ENCODE assay signal across 9 mouse cellular contexts in the genomic region with DNA sequence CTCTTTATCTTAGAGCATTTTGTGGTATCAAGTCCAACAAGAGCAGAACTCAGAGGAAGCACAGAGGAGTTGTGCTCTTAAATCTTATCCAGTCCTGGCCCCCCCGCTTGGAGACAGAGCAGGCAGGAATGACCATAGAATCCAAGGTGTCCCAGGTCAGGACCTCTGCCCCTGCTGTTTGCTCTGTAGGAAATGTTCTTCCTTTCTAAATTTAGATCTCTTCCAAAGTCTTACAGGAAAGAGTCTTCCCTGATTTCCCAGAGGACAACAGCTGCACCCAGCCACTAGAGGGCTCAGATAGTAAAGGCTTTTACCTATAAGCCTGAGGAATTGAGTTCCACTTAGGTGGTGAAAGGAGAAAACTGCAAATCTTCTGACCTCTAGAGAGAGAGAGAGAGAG. TPM values are rescaled to one million over a fixed set of nuclear protein-coding genes. Genes with fewer than 3 reads are reported as not detected.
DNase-seq lines count a peak whose midpoint lies in the region; TF ChIP-seq lines count a peak whose summit lies in the region.
"Had no signal": no experiment of that assay in that cellular context is flagged by ENCODE, and none has a peak within 500 bp of the region (broad histone marks: within the 10 kb centered on the region; RNA-seq: fewer than 3 reads in every experiment).

No protein-coding gene starts in this region.

- no peak overlapping the region for H3K4me3 ChIP-seq in gastrocnemius, adult 2 months
- H3K4me3 ChIP-seq: limb, embryonic 12.5 days had no signal

- DNase-seq in gastrocnemius, adult 2 months, result peak; percentile 33
- no peak for DNase-seq in gastrocnemius, adult 8-10 months (ENCODE audit: low spot score in 2 of 2)
- peak; percentile 42 for DNase-seq in right cerebral cortex, adult 18-20 months
- DNase-seq in right cerebral cortex, postnatal 36 days (ENCODE audit: low spot score in 2 of 2), result no peak
- peak; percentile 31 for DNase-seq in heart, postnatal 4 days
- DNase-seq in testis, postnatal 10 days (ENCODE audit: low spot score), result peak; percentile 47
- no peak for DNase-seq in neural tube, embryonic 10.5 days (ENCODE audit: extremely low spot score, low spot score)
- DNase-seq in ovary, adult 18-20 months (ENCODE audit: low spot score), result no peak

- peak overlapping the region; percentile 35; the same call in 1 of the 2 replicates for H3K27ac ChIP-seq in gastrocnemius, adult 2 months
- H3K27ac ChIP-seq: limb, embryonic 12.5 days had no signal

- intact Hi-C loops in gastrocnemius, adult 2 months (cut with DNase I), result loop anchor here (10.0 kb wide), 2 partner anchors 325 to 425 kb away; a partner anchor contains a TSS

- peak; percentile 60 for TF ChIP-seq CTCF in gastrocnemius, adult 2 months (IDR thresholded peaks at IDR 0.05)

RNA-seq across cellular contexts. Expression of a gene that starts 21.7 kb away (rescaled TPM):
- 1 to 10 TPM; 4.0 to 4.6 TPM for total RNA-seq in gastrocnemius, adult 2 months (2021)
- total RNA-seq in gastrocnemius, adult 8-10 months (2022), result 1 to 10 TPM; 2.0 to 4.6 (median 4.4) TPM
- total RNA-seq in heart, postnatal 4 days (2021), result 1 to 10 TPM; 5.0 to 5.4 TPM

RNA-seq across cellular contexts. Expression of a gene that starts 35.1 kb away (rescaled TPM):
- total RNA-seq in gastrocnemius, adult 2 months (2021), result under 1 TPM; 0.98 to 0.99 TPM
- 1 to 10 TPM in 2 of 4 experiments, under 1 TPM in 2; 0.21 to 1.2 (median 0.68) TPM for total RNA-seq in gastrocnemius, adult 8-10 months (2022)
- total RNA-seq in heart, postnatal 4 days (2021), result 1 to 10 TPM; 1.7 to 2.9 TPM

RNA-seq across cellular contexts. Expression of a gene that starts 35.1 kb away (rescaled TPM):
- 10 to 100 TPM; 26.1 to 28.3 TPM for total RNA-seq in gastrocnemius, adult 2 months (2021)
- total RNA-seq in gastrocnemius, adult 8-10 months (2022), result 10 to 100 TPM; 21.5 to 29.2 (median 25.0) TPM
- total RNA-seq in heart, postnatal 4 days (2021), result 10 to 100 TPM; 40.9 to 41.0 TPM

RNA-seq across cellular contexts. Expression of a gene that starts 54.6 kb away (rescaled TPM):
- not detected for total RNA-seq in gastrocnemius, adult 2 months (2021)
- under 1 TPM in 1 of 4 experiments, not detected in 3; 0.47 TPM for total RNA-seq in gastrocnemius, adult 8-10 months (2022)
- total RNA-seq in heart, postnatal 4 days (2021), result 1 to 10 TPM; 2.8 to 4.6 TPM

RNA-seq across cellular contexts. Expression of a gene that starts 59.8 kb away (rescaled TPM):
- not detected for total RNA-seq in gastrocnemius, adult 2 months (2021)
- total RNA-seq in gastrocnemius, adult 8-10 months (2022), result not detected
- total RNA-seq in heart, postnatal 4 days (2021), result not detected

Comparison
In these comparisons a context has a peak if more than half of its experiments do, and no peak if none do; other contexts are left out.
1. DNase-seq: peak in gastrocnemius, adult 2 months (single experiment), right cerebral cortex, adult 18-20 months (single experiment), heart, postnatal 4 days (single experiment) and testis, postnatal 10 days (single experiment); none in gastrocnemius, adult 8-10 months (0 of 2), right cerebral cortex, postnatal 36 days (0 of 2), neural tube, embryonic 10.5 days (single experiment) and ovary, adult 18-20 months (single experiment).